Mouse (Mus musculus): Measurements from ENCODE around the gene Srebf1. TPM values are rescaled to one million over a fixed set of nuclear protein-coding genes. Genes with fewer than 3 reads are reported as not detected.

Gene Srebf1
- polyA plus RNA-seq (2017; shearing (Covaris generic)): 67.7 TPM

DNA sequence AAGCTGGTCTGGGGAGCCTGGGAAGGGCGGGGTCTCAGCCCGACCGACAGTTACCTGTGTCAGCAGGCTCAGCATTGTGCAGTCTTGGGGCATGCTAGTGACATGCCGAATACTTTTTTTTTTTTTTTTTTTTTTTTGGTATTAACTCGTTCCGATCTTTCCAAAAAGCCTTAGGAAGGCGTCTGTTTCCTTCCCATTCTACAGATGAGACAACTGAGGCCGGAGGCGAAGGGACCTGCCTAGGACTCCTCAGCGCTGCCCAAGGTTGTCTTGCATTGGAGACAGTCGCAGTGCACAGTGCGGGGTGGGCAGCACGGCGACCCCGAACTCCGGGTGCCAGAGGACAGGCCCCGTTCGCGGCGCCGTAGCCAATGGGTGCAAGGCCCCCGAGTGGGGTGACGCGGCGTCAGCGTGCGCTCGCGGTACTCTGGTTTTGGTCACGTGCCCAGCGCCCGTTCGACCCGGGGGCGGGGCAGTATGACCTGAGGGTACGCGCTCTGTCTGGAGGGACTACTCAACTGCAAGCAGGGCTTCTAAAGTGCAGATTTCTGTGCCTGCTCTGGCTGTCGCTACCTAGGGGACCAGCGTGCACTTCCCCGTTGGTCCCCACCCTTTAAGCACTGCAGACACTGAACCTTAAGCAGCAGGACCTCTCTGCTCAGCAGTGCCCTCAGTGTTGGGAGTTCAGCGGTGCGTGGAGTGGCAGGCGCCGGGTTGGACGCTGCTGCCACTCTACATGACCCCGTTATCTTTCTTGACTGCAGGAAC, at the start of gene Srebf1:
Gene Srebf1, minus strand, starts transcription at position 113 of the 768 bp plus-strand sequence.

Other genes starting within 250 kb of the Srebf1 start
- 2.8 TPM for gene Pemt, start 176.1 kb downstream of the Srebf1 start, polyA plus RNA-seq (2017; shearing (Covaris generic))
- 9.9 TPM for gene Rai1, start 117.6 kb downstream of the Srebf1 start, polyA plus RNA-seq (2017; shearing (Covaris generic))
- 70.4 TPM for gene Tom1l2, start 130.3 kb upstream of the Srebf1 start, polyA plus RNA-seq (2017; shearing (Covaris generic))
- 0.68 TPM for gene Drc3, start 130.7 kb upstream of the Srebf1 start, polyA plus RNA-seq (2017; shearing (Covaris generic))
- 5.8 TPM for gene Gid4, start 194.6 kb upstream of the Srebf1 start, polyA plus RNA-seq (2017; shearing (Covaris generic))
- 49.0 TPM for gene Atpaf2, start 195.9 kb upstream of the Srebf1 start, polyA plus RNA-seq (2017; shearing (Covaris generic))
- 72.4 TPM for gene Drg2, start 232.0 kb upstream of the Srebf1 start, polyA plus RNA-seq (2017; shearing (Covaris generic))
- gene Myo15, start 246.8 kb upstream of the Srebf1 start, polyA plus RNA-seq (2017; shearing (Covaris generic)): 0.05 TPM

All from CD4-positive, CD25-positive, alpha-beta regulatory T cell, adult 9 weeks (primary cell).